ENCODE assay signal across 13 mouse cellular contexts in the genomic region with DNA sequence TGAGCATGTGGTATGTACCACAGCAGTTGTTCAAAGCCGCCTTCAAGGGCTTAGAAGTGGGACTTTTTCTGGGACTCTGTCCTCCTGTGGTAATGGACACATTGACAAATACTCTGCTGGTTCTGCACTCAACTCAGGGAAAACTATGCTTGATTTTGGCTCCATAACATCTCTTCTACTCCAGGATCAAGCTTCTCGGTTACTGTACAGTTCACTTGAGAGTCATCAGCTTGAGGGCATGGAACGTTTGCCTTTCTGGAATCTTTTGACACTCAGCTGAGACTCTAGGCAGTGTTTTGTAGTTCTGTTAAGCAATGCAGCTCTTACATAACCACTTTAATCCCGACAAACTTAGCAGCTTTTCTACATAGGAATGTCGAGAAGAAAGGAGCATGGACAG. TPM values are rescaled to one million over a fixed set of nuclear protein-coding genes. Genes with fewer than 3 reads are reported as not detected.
DNase-seq lines count a peak whose midpoint lies in the region; ATAC-seq and TF ChIP-seq lines count a peak whose summit lies in the region.
"Had no signal": no experiment of that assay in that cellular context is flagged by ENCODE, and none has a peak within 500 bp of the region (broad histone marks: within the 10 kb centered on the region; RNA-seq: fewer than 3 reads in every experiment).

No protein-coding gene starts in this region.

- in situ Hi-C loops in Patski (cut with MboI; ENCODE audit: low pct_unique_long_range_greater_than_20kb), result loop anchor here (5.0 to 25.0 kb wide), 5 partner anchors 77 to 683 kb away; no protein-coding TSS in a partner anchor

- H3K27ac ChIP-seq in hindbrain, embryonic 12.5 days, result no peak overlapping the region

- DNase-seq in adrenal gland, postnatal 10 days, result peak; percentile 23
- DNase-seq in adrenal gland, postnatal 25 days, result no peak
- peak; percentile 19 to 45 for DNase-seq in kidney, adult 8-10 months
- no peak for DNase-seq in kidney, postnatal 25 days
- no peak for DNase-seq in Patski (ENCODE audit: low read depth, low spot score)
- peak; percentile 15 for DNase-seq in lung, postnatal 10 days
- DNase-seq: left cerebral cortex, postnatal 4 days had no signal

- POLR2A ChIA-PET in Patski (lab: Charles Lee), result no interaction called here

- no peaks in the 10 kb centered on the region for H3K9me3 ChIP-seq in hindbrain, embryonic 12.5 days (replicated peaks)

- CTCF ChIA-PET in Patski (lab: Charles Lee), result no interaction called here

- H3K9ac ChIP-seq in hindbrain, embryonic 12.5 days, result no peak overlapping the region

- no peak overlapping the region for H3K4me3 ChIP-seq in hindbrain, embryonic 12.5 days
- H3K4me3 ChIP-seq: myocyte had no signal

- H3K4me2 ChIP-seq in hindbrain, embryonic 12.5 days (replicated peaks), result no peak overlapping the region
- H3K4me2 ChIP-seq: midbrain, embryonic 11.5 days had no signal

- no peaks in the 10 kb centered on the region for H3K36me3 ChIP-seq in hindbrain, embryonic 12.5 days

- 86% methylated on average over 5 of the region's 5 CpGs for whole genome bisulfite sequencing in hindbrain, embryonic 12.5 days

- ATAC-seq in Patski, result no peak
- no peak for ATAC-seq in CD4-positive, CD25-positive, alpha-beta regulatory T cell, adult 4 months
- no peak for ATAC-seq in hindbrain, embryonic 12.5 days (ENCODE audit: low FRiP score)
- ATAC-seq: activated CD4-positive, CD25-positive, alpha-beta regulatory T cell, adult 4 months; forebrain, embryonic 16.5 days had no signal

- no peaks in the 10 kb centered on the region for H3K27me3 ChIP-seq in Patski
- H3K27me3 ChIP-seq in hindbrain, embryonic 12.5 days, result no peaks in the 10 kb centered on the region

- peak; percentile 18 for TF ChIP-seq CTCF in Patski (IDR thresholded peaks at IDR 0.05)

- peaks cover 9% of the 10 kb centered on the region for H3K4me1 ChIP-seq in hindbrain, embryonic 12.5 days

RNA-seq across cellular contexts. Expression of a gene that starts 36.1 kb away (rescaled TPM):
- 100 to 1,000 TPM in 1 of 2 experiments, 10 to 100 TPM in 1; 99.2 to 123 TPM for total RNA-seq in adrenal gland, postnatal 10 days (2021)
- 133 and 178 TPM in 2 replicates for total RNA-seq in adrenal gland, postnatal 25 days (2021)
- 12.2 TPM for polyA plus RNA-seq in Patski (2021)
- polyA plus RNA-seq in CD4-positive, CD25-positive, alpha-beta regulatory T cell, adult 4 months (2017; shearing (Covaris generic)), result 100 to 1,000 TPM in 1 of 2 experiments, 10 to 100 TPM in 1; 87.0 to 104 TPM
- 62.9 and 64.6 TPM in 2 replicates for polyA plus RNA-seq in hindbrain, embryonic 12.5 days (2016; fragmentation: Nextera tagmentation; extraction: Ambion mirVana)

Comparison
In these comparisons a context has a peak if more than half of its experiments do, and no peak if none do; other contexts are left out.
1. DNase-seq: peak in adrenal gland, postnatal 10 days (single experiment), kidney, adult 8-10 months (2 of 2) and lung, postnatal 10 days (single experiment); none in adrenal gland, postnatal 25 days (single experiment), kidney, postnatal 25 days (0 of 2) and Patski (single experiment).